Mouse (Mus musculus): Measurements from ENCODE around the gene Rnf5.

GRCm38 (mm10) chr17:34645256-34645829 lies 41.9 kb upstream of the Rnf5 start:
- TF ChIP-seq CTCF (IDR thresholded peaks at IDR 0.05; ENCODE audit: borderline replicate concordance, control insufficient read depth, extremely low read depth, insufficient read depth, low read length, poor library complexity), result no peak
- TF ChIP-seq POLR2A (IDR thresholded peaks at IDR 0.05; ENCODE audit: control insufficient read depth, extremely low read depth, insufficient read depth, low read length, poor library complexity), result no peak
